Mouse (Mus musculus): Measurements from ENCODE around the gene Etl4. TPM values are rescaled to one million over a fixed set of nuclear protein-coding genes. Genes with fewer than 3 reads are reported as not detected.
"Not testable (repeated sequence)": the region's sequence is repeated elsewhere in the genome, so short reads cannot be mapped to it uniquely, and the experiment has no call there.

Etl4 gene
- polyA plus RNA-seq, 1 experiment from 2014 or later, result 3.8 TPM

GRCm38 (mm10) chr2:20672803-20673603, 763.4 kb downstream of the Etl4 start:
- H3K9ac ChIP-seq (replicated peaks), result no peak overlapping the region
- H3K27ac ChIP-seq, result no peak overlapping the region
- peak; percentile 74; the same call in 1 of the 2 replicates for ATAC-seq
- no peaks in the 10 kb centered on the region for H3K9me3 ChIP-seq
- no peaks in the 10 kb centered on the region for H3K36me3 ChIP-seq
- H3K4me1 ChIP-seq (replicated peaks), result no peaks in the 10 kb centered on the region
- no peak overlapping the region for H3K4me3 ChIP-seq (replicated peaks)
- 72% methylated on average over 9 of the region's 9 CpGs for WGBS
- no peak overlapping the region for H3K4me2 ChIP-seq (replicated peaks)
- H3K27me3 ChIP-seq, result no peaks in the 10 kb centered on the region

GRCm38 (mm10) chr2:20676379-20676778, 766.8 kb downstream of the Etl4 start:
- no peak overlapping the region for H3K4me2 ChIP-seq (replicated peaks)
- H3K4me3 ChIP-seq (replicated peaks), result no peak overlapping the region
- H3K36me3 ChIP-seq, result no peaks in the 10 kb centered on the region
- no peaks in the 10 kb centered on the region for H3K9me3 ChIP-seq
- ATAC-seq, result no peak
- H3K4me1 ChIP-seq (replicated peaks), result no peaks in the 10 kb centered on the region
- WGBS, result 96% methylated on average over 3 of the region's 3 CpGs
- H3K9ac ChIP-seq (replicated peaks), result no peak overlapping the region
- H3K27ac ChIP-seq, result no peak overlapping the region
- no peaks in the 10 kb centered on the region for H3K27me3 ChIP-seq

GRCm38 (mm10) chr2:20678793-20679192, 769.2 kb downstream of the Etl4 start:
- no peak for ATAC-seq
- no peaks in the 10 kb centered on the region for H3K9me3 ChIP-seq
- no peak overlapping the region for H3K9ac ChIP-seq (replicated peaks)
- WGBS, result 64% methylated on average over 7 of the region's 7 CpGs
- H3K36me3 ChIP-seq, result no peaks in the 10 kb centered on the region
- no peak overlapping the region for H3K27ac ChIP-seq
- no peaks in the 10 kb centered on the region for H3K4me1 ChIP-seq (replicated peaks)
- H3K4me2 ChIP-seq (replicated peaks), result no peak overlapping the region
- no peaks in the 10 kb centered on the region for H3K27me3 ChIP-seq
- H3K4me3 ChIP-seq (replicated peaks), result no peak overlapping the region

- not testable (repeated sequence) for H3K27ac ChIP-seq; H3K9ac ChIP-seq (replicated peaks); ATAC-seq; H3K4me3 ChIP-seq (replicated peaks); H3K4me1 ChIP-seq (replicated peaks); H3K4me2 ChIP-seq (replicated peaks); H3K9me3 ChIP-seq; H3K36me3 ChIP-seq; H3K27me3 ChIP-seq
- WGBS, result 94% methylated on average over 6 of the region's 6 CpGs
Measured at GRCm38 (mm10) chr2:20682203-20682602, 772.6 kb downstream of the Etl4 start.

GRCm38 (mm10) chr2:20689389-20689788, 779.8 kb downstream of the Etl4 start:
- Histone ChIP-seq H3K27ac (no peak overlapping the region), H3K4me2 (replicated peaks) (no peak overlapping the region), H3K4me1 (replicated peaks) (0 out of 2 replicates have a peak, but pooled peaks cover 3% of the 10 kb centered on the region), H3K36me3 (no peaks in the 10 kb centered on the region), H3K4me3 (replicated peaks) (no peak overlapping the region), H3K9me3 (no peaks in the 10 kb centered on the region), H3K9ac (replicated peaks) (no peak overlapping the region), H3K27me3 (no peaks in the 10 kb centered on the region)
- 41% methylated on average over 3 of the region's 3 CpGs for WGBS
- no peak for ATAC-seq

- H3K4me1 ChIP-seq (replicated peaks), result 0 out of 2 replicates have a peak, but pooled peaks cover 3% of the 10 kb centered on the region
- no peaks in the 10 kb centered on the region for H3K36me3 ChIP-seq
- no peak overlapping the region for H3K9ac ChIP-seq (replicated peaks)
- WGBS, result 79% methylated on average over 3 of the region's 3 CpGs
- H3K4me3 ChIP-seq (replicated peaks), result no peak overlapping the region
- H3K4me2 ChIP-seq (replicated peaks), result no peak overlapping the region
- H3K27me3 ChIP-seq, result no peaks in the 10 kb centered on the region
- no peak overlapping the region for H3K27ac ChIP-seq
- H3K9me3 ChIP-seq, result no peaks in the 10 kb centered on the region
- no peak for ATAC-seq
Measured at GRCm38 (mm10) chr2:20692898-20693297, 783.3 kb downstream of the Etl4 start.

- Histone ChIP-seq H3K36me3 (no peaks in the 10 kb centered on the region), H3K27ac (no peak overlapping the region), H3K9me3 (no peaks in the 10 kb centered on the region), H3K4me3 (replicated peaks) (no peak overlapping the region), H3K27me3 (no peaks in the 10 kb centered on the region), H3K4me1 (replicated peaks) (0 out of 2 replicates have a peak, but pooled peaks cover 3% of the 10 kb centered on the region), H3K4me2 (replicated peaks) (no peak overlapping the region), H3K9ac (replicated peaks) (no peak overlapping the region)
- no peak for ATAC-seq
- WGBS, result 82% methylated on average over 1 of the region's 1 CpGs
Measured at GRCm38 (mm10) chr2:20693772-20694171, 784.2 kb downstream of the Etl4 start.

- Histone ChIP-seq H3K9ac (replicated peaks) (no peak overlapping the region), H3K9me3 (no peaks in the 10 kb centered on the region), H3K4me2 (replicated peaks) (no peak overlapping the region), H3K27ac (no peak overlapping the region), H3K4me1 (replicated peaks) (no peaks in the 10 kb centered on the region), H3K4me3 (replicated peaks) (no peak overlapping the region), H3K27me3 (no peaks in the 10 kb centered on the region), H3K36me3 (no peaks in the 10 kb centered on the region)
- no peak for ATAC-seq
- WGBS, result 95% methylated on average over 1 of the region's 1 CpGs
Measured at GRCm38 (mm10) chr2:20697719-20698118, 788.1 kb downstream of the Etl4 start.

- H3K4me1 ChIP-seq (replicated peaks), result no peaks in the 10 kb centered on the region
- H3K27ac ChIP-seq, result no peak overlapping the region
- no peaks in the 10 kb centered on the region for H3K9me3 ChIP-seq
- no peaks in the 10 kb centered on the region for H3K36me3 ChIP-seq
- no peak overlapping the region for H3K4me3 ChIP-seq (replicated peaks)
- H3K4me2 ChIP-seq (replicated peaks), result no peak overlapping the region
- no peaks in the 10 kb centered on the region for H3K27me3 ChIP-seq
- 92% methylated on average over 4 of the region's 4 CpGs for WGBS
- ATAC-seq, result no peak
- no peak overlapping the region for H3K9ac ChIP-seq (replicated peaks)
Measured at GRCm38 (mm10) chr2:20705110-20705509, 795.5 kb downstream of the Etl4 start.

GRCm38 (mm10) chr2:20710589-20710988, 801.0 kb downstream of the Etl4 start:
- Histone ChIP-seq H3K4me3 (replicated peaks) (no peak overlapping the region), H3K9me3 (no peaks in the 10 kb centered on the region), H3K27me3 (no peaks in the 10 kb centered on the region), H3K9ac (replicated peaks) (no peak overlapping the region), H3K27ac (no peak overlapping the region), H3K4me2 (replicated peaks) (no peak overlapping the region), H3K36me3 (no peaks in the 10 kb centered on the region), H3K4me1 (replicated peaks) (no peaks in the 10 kb centered on the region)
- 95% methylated on average over 7 of the region's 7 CpGs for WGBS
- ATAC-seq, result no peak

- Histone ChIP-seq H3K4me2 (replicated peaks) (no peak overlapping the region), H3K4me1 (replicated peaks) (no peaks in the 10 kb centered on the region), H3K27ac (no peak overlapping the region), H3K9ac (replicated peaks) (no peak overlapping the region), H3K4me3 (replicated peaks) (no peak overlapping the region), H3K9me3 (no peaks in the 10 kb centered on the region), H3K27me3 (no peaks in the 10 kb centered on the region), H3K36me3 (no peaks in the 10 kb centered on the region)
- 75% methylated on average over 2 of the region's 2 CpGs for WGBS
- ATAC-seq, result no peak
Measured at GRCm38 (mm10) chr2:20711024-20711423, 801.4 kb downstream of the Etl4 start.

- Histone ChIP-seq H3K27ac (no peak overlapping the region), H3K9me3 (no peaks in the 10 kb centered on the region), H3K27me3 (no peaks in the 10 kb centered on the region), H3K4me1 (replicated peaks) (peaks cover 11% of the 10 kb centered on the region), H3K9ac (replicated peaks) (no peak overlapping the region), H3K36me3 (no peaks in the 10 kb centered on the region), H3K4me2 (replicated peaks) (no peak overlapping the region), H3K4me3 (replicated peaks) (no peak overlapping the region)
- ATAC-seq, result no peak
- WGBS, result 91% methylated on average over 4 of the region's 4 CpGs
Measured at GRCm38 (mm10) chr2:20719105-20719504, 809.5 kb downstream of the Etl4 start.

- H3K9me3 ChIP-seq, result no peaks in the 10 kb centered on the region
- no peak overlapping the region for H3K4me3 ChIP-seq (replicated peaks)
- no peak for ATAC-seq
- no peak overlapping the region for H3K4me2 ChIP-seq (replicated peaks)
- peaks cover 11% of the 10 kb centered on the region for H3K4me1 ChIP-seq (replicated peaks)
- H3K36me3 ChIP-seq, result no peaks in the 10 kb centered on the region
- H3K27ac ChIP-seq, result no peak overlapping the region
- H3K9ac ChIP-seq (replicated peaks), result no peak overlapping the region
- WGBS, result 87% methylated on average over 3 of the region's 3 CpGs
- no peaks in the 10 kb centered on the region for H3K27me3 ChIP-seq
Measured at GRCm38 (mm10) chr2:20721098-20721497, 811.5 kb downstream of the Etl4 start.
